Mouse (Mus musculus): ENCODE measurements around the gene Atf6.

The Atf6 gene

GRCm38 (mm10) chr1:170657643-170658314, 209.8 kb downstream of the Atf6 start:
- DNase-seq: no peak

- no peak for DNase-seq
Measured at GRCm38 (mm10) chr1:170657228-170657521, 210.4 kb downstream of the Atf6 start.

GRCm38 (mm10) chr1:170656518-170657227, 210.9 kb downstream of the Atf6 start:
- no peak for DNase-seq

GRCm38 (mm10) chr1:170655280-170655917, 212.2 kb downstream of the Atf6 start:
- peak; percentile 29 to 46 for DNase-seq
